Mouse (Mus musculus): Measurements from ENCODE around the gene Luc7l2. TPM values are rescaled to one million over a fixed set of nuclear protein-coding genes. Genes with fewer than 3 reads are reported as not detected.
A peak's percentile ranks its signal among the peaks of the same experiment; 100 is the strongest.

Gene Luc7l2
- total and polyA plus RNA-seq, 2 experiments from 2014 or later = 23.4 to 41.0 TPM

GRCm38 (mm10) chr6:38635941-38636851, 85.1 kb downstream of the Luc7l2 start:
- Histone ChIP-seq H3K27me3 (ENCODE audit: control insufficient read depth, insufficient read depth, low read length) (peaks cover 67% of the 10 kb centered on the region), H3K4me1 (ENCODE audit: control insufficient read depth, insufficient read depth) (0 out of 2 replicates have a peak, but pooled peaks cover 8% of the 10 kb centered on the region), H3K9ac (replicated peaks; ENCODE audit: low read depth, low read length) (peak overlapping the region; percentile 54), H3K4me2 (ENCODE audit: low read depth, low read length) (peak overlapping the region; percentile 95), H3K36me3 (replicated peaks; ENCODE audit: control insufficient read depth, insufficient read depth, low read length) (no peaks in the 10 kb centered on the region), H3K4me3 (ENCODE audit: low read depth, low read length) (peak overlapping the region; percentile 60), H3K9me3 (replicated peaks; ENCODE audit: control insufficient read depth, low read length) (no peaks in the 10 kb centered on the region), H3K27ac (ENCODE audit: low read depth) (no peak overlapping the region)
- ATAC-seq (ENCODE audit: insufficient read depth, low read depth) (peak; percentile 63), DNase-seq (ENCODE audit: low spot score) (peak; percentile 48)
- WGBS = 1% methylated on average over 67 of the region's 72 CpGs
- no peak for TF ChIP-seq CTCF (IDR thresholded peaks at IDR 0.05; ENCODE audit: low read depth)
- TF ChIP-seq EP300 (IDR thresholded peaks at IDR 0.05; ENCODE audit: low read depth) = no peak

DNA sequence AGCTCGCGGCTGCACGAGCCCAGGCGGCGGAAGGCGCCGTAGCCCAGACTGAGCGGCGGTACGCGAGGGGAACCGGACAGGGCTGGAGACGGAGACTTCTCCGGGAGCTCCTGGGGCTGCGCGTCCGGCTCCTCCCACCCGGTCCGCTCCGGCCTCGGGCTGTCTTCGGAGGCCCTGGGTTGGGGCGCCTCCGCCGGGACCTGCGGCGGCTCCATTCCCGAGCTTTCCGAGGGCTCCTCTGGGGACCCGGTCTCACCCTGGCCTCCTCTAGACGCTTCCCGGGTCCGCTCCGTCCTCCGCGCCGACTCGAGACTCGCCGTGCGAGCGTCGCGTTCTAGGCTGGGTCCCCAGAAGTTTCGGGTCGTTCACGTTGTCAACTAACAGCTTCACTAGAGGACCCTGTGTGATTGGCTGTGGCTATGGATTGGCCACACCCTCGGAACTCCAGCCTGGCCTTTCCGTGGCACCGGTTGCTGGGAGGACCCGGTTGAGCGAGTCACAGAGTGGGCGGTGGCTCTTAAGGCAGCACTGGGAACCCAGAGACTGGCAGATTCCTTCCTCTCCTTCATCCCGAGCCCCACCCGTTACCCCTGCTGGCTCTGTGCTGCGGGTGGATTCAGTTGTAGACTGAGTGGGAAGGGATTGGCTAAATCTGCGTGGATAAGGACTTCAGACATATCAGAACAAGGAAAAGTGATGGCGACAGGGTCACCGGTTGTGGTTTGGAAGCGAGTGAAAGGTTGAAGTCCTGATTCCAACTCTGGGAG, 85.9 kb downstream of the Luc7l2 start, which contains the start of gene Klrg2:
Gene Klrg2 (minus strand): TSS at position 391 of the 767 bp plus-strand sequence.
- Histone ChIP-seq H3K4me3 (ENCODE audit: low read depth, low read length) (peak within 1 kb of the TSS; percentile 60), H3K4me2 (ENCODE audit: low read depth, low read length) (peak within 1 kb of the TSS; percentile 95), H3K27me3 (ENCODE audit: control insufficient read depth, insufficient read depth, low read length) (peaks cover 75% of the 10 kb centered on the region), H3K27ac (ENCODE audit: low read depth) (no peak within 1 kb of the TSS), H3K4me1 (ENCODE audit: control insufficient read depth, insufficient read depth) (0 out of 2 replicates have a peak, but pooled peaks cover 8% of the 10 kb centered on the region), H3K9me3 (replicated peaks; ENCODE audit: control insufficient read depth, low read length) (no peaks in the 10 kb centered on the region), H3K36me3 (replicated peaks; ENCODE audit: control insufficient read depth, insufficient read depth, low read length) (no peaks in the 10 kb centered on the region), H3K9ac (replicated peaks; ENCODE audit: low read depth, low read length) (peak within 1 kb of the TSS; percentile 54)
- peak; percentile 78 for ATAC-seq (ENCODE audit: insufficient read depth, low read depth)
- DNase-seq (ENCODE audit: low spot score) = peak; percentile 53
- TF ChIP-seq CTCF (IDR thresholded peaks at IDR 0.05; ENCODE audit: low read depth) (no peak), EP300 (IDR thresholded peaks at IDR 0.05; ENCODE audit: low read depth) (no peak)
- WGBS = under 1% methylated on average over 60 of the region's 60 CpGs

DNA sequence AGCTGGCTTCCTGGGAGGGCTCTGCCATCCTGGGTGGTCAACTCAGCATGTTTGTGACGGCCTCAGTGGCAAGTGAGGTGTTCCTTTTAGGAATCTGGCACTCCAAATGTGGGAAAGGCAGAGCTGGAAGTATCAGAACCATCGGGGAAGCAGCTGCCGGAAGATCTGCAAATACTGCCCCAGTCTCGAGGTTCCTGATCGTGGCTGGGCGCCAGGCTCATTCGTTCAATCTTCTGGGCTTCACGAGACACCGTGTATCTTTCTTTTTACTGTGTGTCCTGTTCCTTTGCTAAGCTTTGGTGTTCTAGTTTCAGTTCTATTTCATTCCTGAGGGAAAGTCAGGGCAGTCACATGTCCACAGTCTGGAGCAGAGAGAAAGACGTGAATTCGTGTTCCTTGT, 89.3 kb downstream of the Luc7l2 start:
- Histone ChIP-seq H3K4me2 (ENCODE audit: low read depth, low read length) (no peak overlapping the region), H3K4me3 (ENCODE audit: low read depth, low read length) (no peak overlapping the region), H3K27ac (ENCODE audit: low read depth) (no peak overlapping the region), H3K36me3 (replicated peaks; ENCODE audit: control insufficient read depth, insufficient read depth, low read length) (no peaks in the 10 kb centered on the region), H3K9me3 (replicated peaks; ENCODE audit: control insufficient read depth, low read length) (no peaks in the 10 kb centered on the region), H3K27me3 (ENCODE audit: control insufficient read depth, insufficient read depth, low read length) (peaks cover 61% of the 10 kb centered on the region), H3K9ac (replicated peaks; ENCODE audit: low read depth, low read length) (no peak overlapping the region), H3K4me1 (ENCODE audit: control insufficient read depth, insufficient read depth) (peaks cover 13% of the 10 kb centered on the region)
- ATAC-seq (ENCODE audit: insufficient read depth, low read depth) = no peak
- no peak for DNase-seq (ENCODE audit: low spot score)
- 62% methylated on average over 11 of the region's 11 CpGs for WGBS
- TF ChIP-seq CTCF (IDR thresholded peaks at IDR 0.05; ENCODE audit: low read depth) (no peak), EP300 (IDR thresholded peaks at IDR 0.05; ENCODE audit: low read depth) (no peak)

DNA sequence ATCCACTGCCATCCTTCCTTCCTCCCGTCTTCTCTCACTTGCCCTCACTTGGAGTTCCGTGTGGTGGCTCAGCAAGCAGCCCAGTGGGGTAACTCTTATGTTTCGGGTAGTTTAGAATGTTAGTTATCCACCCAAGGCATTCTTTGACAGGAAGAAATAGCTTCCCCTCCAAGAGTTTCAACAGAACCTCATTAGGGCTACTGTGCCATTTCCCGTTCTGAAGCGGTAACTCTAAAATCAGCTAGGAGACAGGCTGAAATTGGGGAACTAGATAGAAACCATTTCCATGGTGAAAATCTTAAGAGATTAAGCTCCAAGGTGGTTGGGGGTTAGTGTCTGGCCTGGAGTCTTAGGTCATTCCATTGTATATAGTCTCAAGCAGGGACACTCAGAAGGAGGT, 90.1 kb downstream of the Luc7l2 start:
- no peak for TF ChIP-seq EP300 (IDR thresholded peaks at IDR 0.05; ENCODE audit: low read depth)
- no peak for TF ChIP-seq CTCF (IDR thresholded peaks at IDR 0.05; ENCODE audit: low read depth)
- no peak overlapping the region for H3K4me3 ChIP-seq (ENCODE audit: low read depth, low read length)
- no peaks in the 10 kb centered on the region for H3K9me3 ChIP-seq (replicated peaks; ENCODE audit: control insufficient read depth, low read length)
- DNase-seq (ENCODE audit: low spot score) (no peak), ATAC-seq (ENCODE audit: insufficient read depth, low read depth) (no peak)
- H3K27me3 ChIP-seq (ENCODE audit: control insufficient read depth, insufficient read depth, low read length) = peaks cover 53% of the 10 kb centered on the region
- H3K9ac ChIP-seq (replicated peaks; ENCODE audit: low read depth, low read length) = no peak overlapping the region
- no peak overlapping the region for H3K27ac ChIP-seq (ENCODE audit: low read depth)
- H3K4me2 ChIP-seq (ENCODE audit: low read depth, low read length) = no peak overlapping the region
- WGBS = 62% methylated on average over 5 of the region's 5 CpGs
- no peaks in the 10 kb centered on the region for H3K36me3 ChIP-seq (replicated peaks; ENCODE audit: control insufficient read depth, insufficient read depth, low read length)
- H3K4me1 ChIP-seq (ENCODE audit: control insufficient read depth, insufficient read depth) = peaks cover 11% of the 10 kb centered on the region

DNA sequence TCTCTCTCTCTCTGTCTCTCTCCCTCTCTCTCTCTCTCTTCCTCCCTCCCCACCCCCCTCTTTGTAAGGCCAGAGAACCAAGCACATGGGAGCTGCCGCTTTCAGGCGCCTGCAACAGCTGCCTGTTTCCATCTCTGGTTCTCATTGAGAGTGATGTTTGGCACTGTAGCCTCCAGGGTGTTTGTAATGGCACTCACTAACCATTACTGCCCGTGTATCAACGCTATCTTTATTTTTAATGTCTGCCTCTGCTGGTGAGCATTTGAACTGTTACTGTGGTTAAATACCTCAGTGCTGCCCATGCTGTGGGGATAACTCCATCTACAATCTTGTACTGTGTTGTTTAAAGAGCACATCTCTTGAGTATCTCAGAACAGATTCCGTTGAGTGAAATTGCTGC, 90.5 kb downstream of the Luc7l2 start:
- ATAC-seq (ENCODE audit: insufficient read depth, low read depth) = no peak
- TF ChIP-seq EP300 (IDR thresholded peaks at IDR 0.05; ENCODE audit: low read depth) (no peak), CTCF (IDR thresholded peaks at IDR 0.05; ENCODE audit: low read depth) (peak; percentile 14; the same call in 1 of the 2 replicates)
- 45% methylated on average over 5 of the region's 5 CpGs for WGBS

More for the DNA sequence above, 90.5 kb downstream of the Luc7l2 start:
- Histone ChIP-seq H3K4me2 (ENCODE audit: low read depth, low read length) (no peak overlapping the region), H3K9me3 (replicated peaks; ENCODE audit: control insufficient read depth, low read length) (no peaks in the 10 kb centered on the region), H3K27me3 (ENCODE audit: control insufficient read depth, insufficient read depth, low read length) (peaks cover 49% of the 10 kb centered on the region), H3K27ac (ENCODE audit: low read depth) (no peak overlapping the region), H3K4me1 (ENCODE audit: control insufficient read depth, insufficient read depth) (peaks cover 6% of the 10 kb centered on the region), H3K9ac (replicated peaks; ENCODE audit: low read depth, low read length) (no peak overlapping the region), H3K4me3 (ENCODE audit: low read depth, low read length) (no peak overlapping the region), H3K36me3 (replicated peaks; ENCODE audit: control insufficient read depth, insufficient read depth, low read length) (no peaks in the 10 kb centered on the region)
- DNase-seq (ENCODE audit: low spot score) = no peak

All from heart, postnatal 0 days (tissue).